Mouse (Mus musculus) stomach, postnatal 0 days (tissue): ENCODE results near the gene Cd72. TPM values are rescaled to one million over a fixed set of nuclear protein-coding genes. Genes with fewer than 3 reads are reported as not detected.

Experiments
- ATAC-seq: fragments of 200-750 bp; cut with Nextera tagmentation; 2 replicates; pipeline ENCODE4 v1.8.0; 2017; ENCODE audit not compliant: low FRiP score, low TSS enrichment
- DNase-seq: peaks from one replicate; pipeline ENCODE4 v3.0.0-alpha.2; 2016; ENCODE audit warnings: low spot score
- H3K27ac ChIP-seq: fragments of 300-500 bp; sonication (generic); replicated peaks from 2 replicates; pipeline ENCODE4 v1.5.1; 2014; ENCODE audit warnings: mild to moderate bottlenecking, control low read depth
- H3K27me3 ChIP-seq: fragments of 300-500 bp; sonication (generic); 2 replicates; pipeline ENCODE4 v1.6.1; 2014; ENCODE audit warnings: low read length; ENCODE audit not compliant: control insufficient read depth, insufficient read depth
- H3K36me3 ChIP-seq: fragments of 300-500 bp; sonication (generic); 2 replicates; pipeline ENCODE4 v1.6.1; 2014; ENCODE audit warnings: low read length, mixed read lengths; ENCODE audit not compliant: control insufficient read depth, insufficient read depth
- H3K4me1 ChIP-seq: fragments of 300-500 bp; sonication (generic); replicated peaks from 2 replicates; pipeline ENCODE4 v1.6.1; 2014; ENCODE audit warnings: antibody characterized with exemption; ENCODE audit not compliant: control insufficient read depth, insufficient read depth
- H3K4me2 ChIP-seq: fragments of 300-500 bp; sonication (generic); replicated peaks from 2 replicates; pipeline ENCODE4 v1.6.1; 2014; ENCODE audit warnings: low read depth, mild to moderate bottlenecking, control low read depth, moderate library complexity
- H3K4me3 ChIP-seq: fragments of 300-500 bp; sonication (generic); 2 replicates; pipeline ENCODE4 v1.5.1; 2014; ENCODE audit warnings: low read depth, low read length, control low read depth
- H3K9ac ChIP-seq: fragments of 300-500 bp; sonication (generic); 2 replicates; pipeline ENCODE4 v1.6.1; 2014; ENCODE audit warnings: mild to moderate bottlenecking, low read length, control low read depth, mixed read lengths
- H3K9me3 ChIP-seq: fragments of 300-500 bp; sonication (generic); 2 replicates; pipeline ENCODE4 v1.6.1; 2016; ENCODE audit warnings: low read length; ENCODE audit not compliant: control insufficient read depth
- CTCF ChIP-seq: IDR thresholded peaks from 2 replicates; pipeline ENCODE4 v1.5.1; 2016; ENCODE audit warnings: antibody characterized with exemption, low read depth, mild to moderate bottlenecking, moderate library complexity
- EP300 ChIP-seq: optimal IDR thresholded peaks from 2 replicates; pipeline ENCODE3; 2016; ENCODE audit warnings: antibody characterized with exemption
- WGBS: fragments of 180-500 bp; shearing (Covaris S2); extraction: QIAGEN DNeasy Blood & Tissue Kit; methylation state at CpG from one replicate; pipeline ENCODE4 v1.1.7; 2014; 5-methylcytosine and 5-hydroxymethylcytosine counted together
- polyA plus RNA-seq: library from polyadenylated mRNA; unstranded; fragments of >200 nt; fragmentation: Nextera tagmentation; extraction: Ambion mirVana; gene quantifications from 2 replicates; pipeline ENCODE4 v1.2.1, GENCODE M21; 2015

Gene Cd72
- polyA plus RNA-seq, 1 experiment from 2014 or later: 2.8 TPM

- no peak for TF ChIP-seq CTCF
- no peak for TF ChIP-seq EP300
- ATAC-seq (no peak), DNase-seq (no peak)
- peaks cover 36% of the 10 kb centered on the region for H3K36me3 ChIP-seq
- H3K4me3 ChIP-seq: no peak overlapping the region
- H3K4me2 ChIP-seq: peak overlapping the region; percentile 23; the same call in 1 of the 2 replicates
- H3K27ac ChIP-seq: peak overlapping the region; percentile 53
- no peaks in the 10 kb centered on the region; the same call in 1 of the 2 replicates for H3K4me1 ChIP-seq
- WGBS: 36% methylated on average over 16 of the region's 16 CpGs
- no peak overlapping the region for H3K9ac ChIP-seq
- H3K27me3 ChIP-seq: no peaks in the 10 kb centered on the region
- H3K9me3 ChIP-seq: no peaks in the 10 kb centered on the region
These were observed 26.1 kb downstream of the Cd72 start for GRCm38 (mm10) chr4:43428180-43428861.

GRCm38 (mm10) chr4:43427501-43428179, 26.8 kb downstream of the Cd72 start:
- H3K4me2 ChIP-seq: no peak overlapping the region
- no peak for TF ChIP-seq CTCF
- TF ChIP-seq EP300: no peak
- no peaks in the 10 kb centered on the region; the same call in 1 of the 2 replicates for H3K4me1 ChIP-seq
- H3K9ac ChIP-seq: no peak overlapping the region
- no peaks in the 10 kb centered on the region for H3K9me3 ChIP-seq
- H3K27me3 ChIP-seq: no peaks in the 10 kb centered on the region
- no peak overlapping the region for H3K27ac ChIP-seq
- DNase-seq (no peak), ATAC-seq (no peak)
- 47% methylated on average over 23 of the region's 23 CpGs for WGBS
- H3K36me3 ChIP-seq: peaks cover 38% of the 10 kb centered on the region
- H3K4me3 ChIP-seq: no peak overlapping the region

- 77% methylated on average over 10 of the region's 10 CpGs for WGBS
- ATAC-seq (no peak), DNase-seq (no peak)
- Histone ChIP-seq H3K27ac (no peak overlapping the region), H3K27me3 (no peaks in the 10 kb centered on the region), H3K9ac (no peak overlapping the region), H3K4me1 (no peaks in the 10 kb centered on the region; the same call in 1 of the 2 replicates), H3K4me2 (no peak overlapping the region), H3K36me3 (peaks cover 47% of the 10 kb centered on the region), H3K4me3 (no peak overlapping the region), H3K9me3 (no peaks in the 10 kb centered on the region)
- TF ChIP-seq EP300 (no peak), CTCF (no peak)
These were observed 27.9 kb downstream of the Cd72 start for GRCm38 (mm10) chr4:43426487-43426886.

- ATAC-seq: peak; percentile 45
- Histone ChIP-seq H3K27ac (no peak overlapping the region), H3K36me3 (peaks cover 47% of the 10 kb centered on the region)
These were observed 28.6 kb downstream of the Cd72 start for GRCm38 (mm10) chr4:43425648-43426380.

GRCm38 (mm10) chr4:43425197-43425596, 29.2 kb downstream of the Cd72 start:
- 43% methylated on average over 14 of the region's 14 CpGs for WGBS
- TF ChIP-seq CTCF: no peak
- TF ChIP-seq EP300: no peak
- H3K4me3 ChIP-seq: no peak overlapping the region
- peak; percentile 17; the same call in 1 of the 2 replicates for ATAC-seq
- no peaks in the 10 kb centered on the region for H3K9me3 ChIP-seq
- H3K27ac ChIP-seq: no peak overlapping the region
- H3K4me1 ChIP-seq: no peaks in the 10 kb centered on the region; the same call in 1 of the 2 replicates
- peak overlapping the region; percentile 38; the same call in 1 of the 2 replicates for H3K9ac ChIP-seq
- H3K36me3 ChIP-seq: peaks cover 47% of the 10 kb centered on the region
- no peaks in the 10 kb centered on the region for H3K27me3 ChIP-seq
- peak; percentile 42 for DNase-seq
- H3K4me2 ChIP-seq: peak overlapping the region; percentile 47

More at GRCm38 (mm10) chr4:43425648-43426380, 28.6 kb downstream of the Cd72 start:
- H3K27me3 ChIP-seq: no peaks in the 10 kb centered on the region
- no peak overlapping the region for H3K4me3 ChIP-seq
- H3K9ac ChIP-seq: peak overlapping the region; percentile 27; the same call in 1 of the 2 replicates
- peak; percentile 62 for DNase-seq
- H3K4me1 ChIP-seq: no peaks in the 10 kb centered on the region; the same call in 1 of the 2 replicates
- H3K4me2 ChIP-seq: peak overlapping the region; percentile 47
- TF ChIP-seq EP300 (no peak), CTCF (no peak)
- WGBS: 31% methylated on average over 30 of the region's 31 CpGs
- no peaks in the 10 kb centered on the region for H3K9me3 ChIP-seq
